Mouse (Mus musculus) MEL (cell line): Measurements from ENCODE around the gene Kirrel3. TPM values are rescaled to one million over a fixed set of nuclear protein-coding genes. Genes with fewer than 3 reads are reported as not detected.

ENCODE experiments used
- DNase-seq: peaks from one replicate; pipeline ENCODE4 v3.0.0; 2011; ENCODE audit warnings: low read depth, low spot score
- H3K27ac ChIP-seq: 2 replicates; pipeline ENCODE4 v1.5.1; 2012; ENCODE audit warnings: low read depth, mild to moderate bottlenecking, control low read depth, low read length, moderate library complexity; ENCODE audit not compliant: control insufficient read depth
- H3K27me3 ChIP-seq, 2 experiments: fragments of 150-350 bp in 1 of 2; sonication (generic) in 1 of 2; 2 replicates each; pipeline ENCODE4 v1.6.1; 2012; ENCODE audit warnings: low read length in 2 of 2, mild to moderate bottlenecking in 2 of 2, improper control_type of control experiment in 1 of 2, moderate library complexity in 1 of 2; ENCODE audit not compliant: insufficient read depth in 2 of 2, control insufficient read depth in 1 of 2
- H3K36me3 ChIP-seq, 2 experiments: 2 replicates each; pipeline ENCODE4 v1.6.1; 2012 to 2014; ENCODE audit warnings: low read length in 2 of 2, improper control_type of control experiment in 1 of 2, inconsistent platforms in 1 of 2, mild to moderate bottlenecking in 1 of 2; ENCODE audit not compliant: insufficient read depth in 2 of 2, control insufficient read depth in 1 of 2
- H3K4me1 ChIP-seq, 2 experiments: fragments of 150-350 bp in 1 of 2; sonication (generic) in 1 of 2; 2 replicates each; pipeline ENCODE4 v1.6.1; 2012; ENCODE audit warnings: low read length in 2 of 2, improper control_type of control experiment in 1 of 2, mild to moderate bottlenecking in 1 of 2; ENCODE audit not compliant: insufficient read depth in 2 of 2, control insufficient read depth in 1 of 2
- H3K4me3 ChIP-seq, 2 experiments: fragments of 150-350 bp in 1 of 2; sonication (generic) in 1 of 2; 2 replicates each; pipeline ENCODE4 v1.5.1; 2012; ENCODE audit warnings: low read depth in 2 of 2, low read length in 2 of 2, mild to moderate bottlenecking in 2 of 2, moderate library complexity in 2 of 2, control low read depth in 1 of 2, improper control_type of control experiment in 1 of 2; ENCODE audit not compliant: control insufficient read depth in 1 of 2, insufficient read depth in 1 of 2
- H3K79me2 ChIP-seq: 2 replicates; pipeline ENCODE4 v1.6.1; 2012; ENCODE audit warnings: mild to moderate bottlenecking, low read length, moderate library complexity; ENCODE audit not compliant: control insufficient read depth, poor library complexity, insufficient read depth
- H3K9ac ChIP-seq: 2 replicates; pipeline ENCODE4 v1.6.1; 2012; ENCODE audit warnings: low read depth, mild to moderate bottlenecking, control low read depth, low read length, moderate library complexity; ENCODE audit not compliant: control insufficient read depth, poor library complexity, severe bottlenecking
- H3K9me3 ChIP-seq: fragments of 150-350 bp; sonication (generic); replicated peaks from 2 replicates; pipeline ENCODE4 v1.6.1; 2012; ENCODE audit warnings: mild to moderate bottlenecking, low read length, improper control_type of control experiment, moderate library complexity; ENCODE audit not compliant: insufficient read depth
- BHLHE40 ChIP-seq: IDR thresholded peaks from 2 replicates; pipeline ENCODE4 v1.6.1; 2012; ENCODE audit warnings: low read depth, mild to moderate bottlenecking, inconsistent platforms, low read length, improper control_type of control experiment, borderline replicate concordance
- CHD1 ChIP-seq: IDR thresholded peaks from 2 replicates; pipeline ENCODE4 v1.6.1; 2012; ENCODE audit warnings: low read depth, mild to moderate bottlenecking, inconsistent platforms, low read length, improper control_type of control experiment
- CTCF ChIP-seq, 3 experiments: IDR thresholded peaks in 2 of 3; conservative IDR thresholded peaks in 1 of 3; 2 replicates each; pipeline ENCODE4 v1.5.1; 2011 to 2012; ENCODE audit warnings: low read length in 3 of 3, low read depth in 2 of 3, mild to moderate bottlenecking in 2 of 3, improper control_type of control experiment in 1 of 3, inconsistent platforms in 1 of 3, mixed read lengths in 1 of 3, moderate library complexity in 1 of 3; ENCODE audit not compliant: control insufficient read depth in 1 of 3, insufficient read depth in 1 of 3, poor library complexity in 1 of 3, severe bottlenecking in 1 of 3
- E2F4 ChIP-seq: IDR thresholded peaks from 2 replicates; pipeline ENCODE4 v1.6.1; 2011; ENCODE audit warnings: low read depth, low read length, improper control_type of control experiment, borderline replicate concordance
- ELF1 ChIP-seq: IDR thresholded peaks from 2 replicates; pipeline ENCODE4 v1.6.1; 2014; ENCODE audit warnings: low read depth, mild to moderate bottlenecking, inconsistent platforms, low read length, improper control_type of control experiment, moderate library complexity
- HCFC1 ChIP-seq: IDR thresholded peaks from 2 replicates; pipeline ENCODE4 v1.6.1; 2012; ENCODE audit warnings: low read depth, mild to moderate bottlenecking, inconsistent platforms, low read length, improper control_type of control experiment, moderate library complexity
- JUND ChIP-seq: IDR thresholded peaks from 2 replicates; pipeline ENCODE4 v1.6.1; 2011; ENCODE audit warnings: low read depth, mild to moderate bottlenecking, improper control_type of control experiment, low read length
- KAT2A ChIP-seq: conservative IDR thresholded peaks from 2 replicates; pipeline ENCODE4 v1.6.1; 2012; ENCODE audit warnings: low read depth, low read length, improper control_type of control experiment, inconsistent platforms
- MAZ ChIP-seq: IDR thresholded peaks from 2 replicates; pipeline ENCODE4 v1.6.1; 2012; ENCODE audit warnings: low read depth, mild to moderate bottlenecking, inconsistent platforms, low read length, improper control_type of control experiment
- MXI1 ChIP-seq: IDR thresholded peaks from 2 replicates; pipeline ENCODE4 v1.6.1; 2011; ENCODE audit warnings: mild to moderate bottlenecking, low read depth, low read length, improper control_type of control experiment
- MYB ChIP-seq: IDR thresholded peaks from 2 replicates; pipeline ENCODE4 v1.6.1; 2011; ENCODE audit warnings: mild to moderate bottlenecking, low read depth, low read length, improper control_type of control experiment
- NELFE ChIP-seq: IDR thresholded peaks from 2 replicates; pipeline ENCODE4 v1.6.1; 2011; ENCODE audit warnings: low read depth, low read length, improper control_type of control experiment
- NRF1 ChIP-seq: IDR thresholded peaks from 2 replicates; pipeline ENCODE4 v1.6.1; 2014; ENCODE audit warnings: low read depth, mild to moderate bottlenecking, inconsistent platforms, low read length, improper control_type of control experiment, moderate library complexity; ENCODE audit not compliant: poor library complexity, insufficient read depth, severe bottlenecking
- POLR2AphosphoS2 ChIP-seq: IDR thresholded peaks from 2 replicates; pipeline ENCODE4 v1.6.1; 2011; ENCODE audit warnings: low read length, improper control_type of control experiment
- POLR2AphosphoS5 ChIP-seq: IDR thresholded peaks from 2 replicates; pipeline ENCODE4 v1.6.1; 2012; ENCODE audit warnings: low read depth, borderline replicate concordance, mild to moderate bottlenecking, inconsistent platforms, low read length, moderate library complexity, mixed read lengths
- RAD21 ChIP-seq: IDR thresholded peaks from 2 replicates; pipeline ENCODE4 v1.6.1; 2011; ENCODE audit warnings: mild to moderate bottlenecking, low read depth, low read length, improper control_type of control experiment
- SIN3A ChIP-seq: IDR thresholded peaks from 2 replicates; pipeline ENCODE4 v1.6.1; 2012; ENCODE audit warnings: low read length, improper control_type of control experiment, inconsistent platforms
- USF1 ChIP-seq: IDR thresholded peaks from 2 replicates; pipeline ENCODE4 v1.6.1; 2014; ENCODE audit warnings: low read depth, mild to moderate bottlenecking, inconsistent platforms, low read length, improper control_type of control experiment, moderate library complexity
- USF2 ChIP-seq, 2 experiments: IDR thresholded peaks; 2 replicates each; pipeline ENCODE4 v1.6.1; 2011 to 2012; ENCODE audit warnings: improper control_type of control experiment in 2 of 2, low read length in 2 of 2, borderline replicate concordance in 1 of 2, inconsistent platforms in 1 of 2, low read depth in 1 of 2, mild to moderate bottlenecking in 1 of 2; ENCODE audit not compliant: insufficient read depth in 1 of 2
- ZC3H11A ChIP-seq: IDR thresholded peaks from 2 replicates; pipeline ENCODE4 v1.6.1; 2012; ENCODE audit warnings: low read depth, mild to moderate bottlenecking, inconsistent platforms, low read length, improper control_type of control experiment
- ZMIZ1 ChIP-seq: IDR thresholded peaks from 2 replicates; pipeline ENCODE4 v1.6.1; 2012; ENCODE audit warnings: low read depth, mild to moderate bottlenecking, inconsistent platforms, low read length, improper control_type of control experiment, moderate library complexity
- ZNF384 ChIP-seq: IDR thresholded peaks from 2 replicates; pipeline ENCODE4 v1.6.1; 2012; ENCODE audit warnings: low read depth, mild to moderate bottlenecking, inconsistent platforms, low read length, improper control_type of control experiment
- polyA plus RNA-seq, 2 experiments: library from polyadenylated mRNA; stranded (reverse) in 1 of 2; unstranded in 1 of 2; fragments of >175 nt in 1 of 2; fragments of >200 nt in 1 of 2; gene quantifications; 2 replicates each; pipeline versions ENCODE4 v1.2.1 to v1.2.4; 2012; ENCODE audit warnings: low replicate concordance in 2 of 2, low read depth in 1 of 2; ENCODE audit not compliant: insufficient read length in 2 of 2, insufficient read depth in 1 of 2, missing spikeins in 1 of 2
- total RNA-seq: library from RNA; depleted of rRNA; stranded (reverse); fragments of 300-350 nt; gene quantifications from 2 replicates; pipeline ENCODE4 v1.2.3, GENCODE M21; 2012

Gene Kirrel3
- total and polyA plus RNA-seq, 3 experiments, result 0.06 TPM; not detected in 2

GRCm38 (mm10) chr9:34704357-34704756 is 218.7 kb downstream of the Kirrel3 start:
- H3K79me2 ChIP-seq, result no peaks in the 10 kb centered on the region
- H3K27me3 ChIP-seq, result no peaks in the 10 kb centered on the region
- TF ChIP-seq HCFC1, result no peak
- TF ChIP-seq MXI1, result no peak
- TF ChIP-seq BHLHE40, result no peak
- no peak for TF ChIP-seq CTCF (IDR thresholded peaks at IDR 0.05 in 2 of 3, conservative IDR thresholded peaks at IDR 0.05 in 1 of 3; ENCODE audit: control insufficient read depth in 1 of 3, insufficient read depth in 1 of 3, low read depth in 2 of 3, low read length in 3 of 3, poor library complexity in 1 of 3, severe bottlenecking in 1 of 3)
- no peak for TF ChIP-seq NELFE
- TF ChIP-seq ZC3H11A, result no peak
- TF ChIP-seq JUND, result no peak
- TF ChIP-seq USF1, result no peak
- TF ChIP-seq ZMIZ1, result no peak
- TF ChIP-seq CHD1, result no peak
- TF ChIP-seq MAZ, result no peak
- no peak for TF ChIP-seq ZNF384
- TF ChIP-seq POLR2AphosphoS5, result no peak
- no peak for TF ChIP-seq RAD21
- H3K27ac ChIP-seq, result no peak overlapping the region
- H3K9me3 ChIP-seq, result no peaks in the 10 kb centered on the region
- H3K9ac ChIP-seq, result no peak overlapping the region
- H3K4me3 ChIP-seq, result no peak overlapping the region
- H3K4me1 ChIP-seq, result no peaks in the 10 kb centered on the region
- DNase-seq, result no peak
- no peaks in the 10 kb centered on the region for H3K36me3 ChIP-seq

- Histone ChIP-seq H3K27me3 (no peaks in the 10 kb centered on the region), H3K9ac (no peak overlapping the region), H3K36me3 (no peaks in the 10 kb centered on the region), H3K4me3 (no peak overlapping the region), H3K4me1 (no peaks in the 10 kb centered on the region), H3K79me2 (no peaks in the 10 kb centered on the region), H3K9me3 (no peaks in the 10 kb centered on the region), H3K27ac (no peak overlapping the region)
- TF ChIP-seq POLR2AphosphoS2 (no peak), E2F4 (no peak), SIN3A (no peak), MAZ (no peak), ZC3H11A (no peak), MYB (no peak), NRF1 (no peak), HCFC1 (no peak), BHLHE40 (no peak), KAT2A (no peak), ELF1 (no peak), USF2 (IDR thresholded peaks at IDR 0.05; ENCODE audit: borderline replicate concordance in 1 of 2, insufficient read depth in 1 of 2, low read depth in 1 of 2, low read length in 2 of 2) (no peak), CTCF (IDR thresholded peaks at IDR 0.05 in 2 of 3, conservative IDR thresholded peaks at IDR 0.05 in 1 of 3; ENCODE audit: control insufficient read depth in 1 of 3, insufficient read depth in 1 of 3, low read depth in 2 of 3, low read length in 3 of 3, poor library complexity in 1 of 3, severe bottlenecking in 1 of 3) (no peak), POLR2AphosphoS5 (no peak)
- no peak for DNase-seq
Measured at GRCm38 (mm10) chr9:34706350-34706873, 220.7 kb downstream of the Kirrel3 start.
